Mouse (Mus musculus) erythroblast, adult 5-6 weeks (primary cell): ENCODE results near the gene Gm3411. TPM values are rescaled to one million over a fixed set of nuclear protein-coding genes. Genes with fewer than 3 reads are reported as not detected.
"Not testable (repeated sequence)": the region's sequence is repeated elsewhere in the genome, so short reads cannot be mapped to it uniquely, and the experiment has no call there.

Source experiments
- ATAC-seq: replicated peaks from 2 replicates; pipeline ENCODE4 v1.8.0; 2016; ENCODE audit warnings: moderate number of reproducible peaks, mild to moderate bottlenecking, moderate TSS enrichment, inconsistent platforms; ENCODE audit not compliant: poor library complexity, low FRiP score, severe bottlenecking
- total RNA-seq, 2 experiments: library from RNA; stranded (forward) in 1 of 2; stranded (reverse) in 1 of 2; fragments of 150-400 nt in 1 of 2; fragments of 200-764, 138-1000 nt in 1 of 2; gene quantifications; 2 replicates each; pipeline versions ENCODE4 v1.2.3 to v1.2.4; 2015 to 2017; ENCODE audit warnings: low replicate concordance in 2 of 2

Gene Gm3411
- not detected in 2 replicates for total RNA-seq (2015; ENCODE audit: low replicate concordance)
- total RNA-seq (2017; ENCODE audit: low replicate concordance) = not detected in 2 replicates

DNA sequence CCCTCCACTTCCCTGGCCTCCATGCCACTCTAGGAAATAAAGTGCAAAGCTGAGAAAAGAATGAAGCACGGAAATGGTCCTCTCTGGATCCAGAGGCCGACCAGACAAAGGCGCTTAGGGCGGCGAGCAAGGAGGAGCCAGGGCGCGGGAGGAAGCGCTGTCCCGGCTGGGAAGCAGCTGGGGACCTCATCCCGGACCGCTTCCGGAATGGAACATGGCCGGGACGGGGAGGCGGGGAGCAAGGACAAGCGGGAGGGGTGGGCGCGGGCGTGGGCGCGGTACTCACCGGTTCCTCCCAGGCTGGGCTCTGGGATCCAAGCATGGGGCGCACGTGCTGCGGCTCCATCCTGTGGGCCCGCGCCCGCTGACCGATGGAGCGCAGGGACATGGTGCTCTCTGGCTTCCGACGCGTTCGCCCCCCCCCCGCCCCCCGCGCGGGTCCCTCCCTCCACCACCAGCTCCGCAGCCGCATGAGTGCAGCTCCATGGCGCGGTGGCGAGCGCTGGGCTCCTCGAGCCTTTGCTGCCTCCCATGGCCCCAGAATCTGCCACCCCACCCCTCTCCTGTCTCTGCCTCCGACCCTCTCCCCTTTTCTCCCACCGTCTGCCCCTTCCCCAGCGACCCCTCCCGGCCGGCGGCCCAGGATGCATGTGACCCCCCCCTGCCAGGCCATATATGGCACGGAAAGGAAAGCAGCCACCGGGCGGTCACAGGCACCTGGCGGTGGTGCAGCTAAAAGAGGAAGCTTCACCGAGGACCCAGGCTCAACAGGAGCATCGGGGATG lies at the start of gene Gm3411:
Gene Gm3411 (minus strand): TSS at position 320 of the 785 bp plus-strand sequence.
- ATAC-seq = not testable (repeated sequence)

DNA sequence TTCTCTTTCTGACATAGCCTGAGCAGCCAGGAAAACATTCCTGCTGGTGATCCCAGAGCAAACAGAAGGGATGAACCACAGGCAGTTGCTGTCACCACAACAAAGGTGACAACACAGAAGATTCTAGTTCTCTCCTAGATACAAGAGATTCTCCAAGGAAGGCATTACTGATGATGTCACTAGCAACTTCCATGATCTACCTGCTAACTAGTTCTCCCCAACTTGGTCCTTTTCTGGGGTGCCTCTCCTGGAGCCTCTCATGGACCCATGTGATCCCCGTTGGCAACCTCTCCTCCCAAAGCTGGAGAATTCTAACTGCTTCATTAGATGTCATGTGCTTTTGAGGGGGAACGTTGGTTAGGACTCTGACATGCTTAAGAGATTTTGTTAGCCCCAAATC lies 17.7 kb upstream of the Gm3411 start, which contains the start of gene Gm21103:
Gene Gm21103 (minus strand): TSS at position 101 of the 400 bp plus-strand sequence.
- not testable (repeated sequence) for ATAC-seq

DNA sequence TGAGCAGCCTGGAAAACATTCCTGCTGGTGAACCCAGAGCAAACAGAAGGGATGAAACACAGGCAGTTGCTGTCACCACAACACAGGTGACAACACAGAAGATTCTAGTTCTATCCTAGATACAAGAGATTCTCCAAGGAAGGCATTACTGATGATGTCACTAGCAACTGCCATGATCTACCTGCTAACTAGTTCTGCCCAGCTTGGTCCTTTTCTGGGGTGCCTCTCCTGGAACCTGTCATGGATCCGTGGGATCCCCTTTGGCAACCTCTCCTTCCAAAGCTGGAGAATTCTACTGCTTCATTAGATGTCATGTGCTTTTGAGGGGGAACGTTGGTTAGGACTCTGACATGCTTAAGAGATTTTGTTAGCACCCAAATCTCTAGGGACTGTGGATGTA lies 67.9 kb downstream of the Gm3411 start, which contains the start of gene Gm21560:
Gene Gm21560 (minus strand): TSS at position 101 of the 400 bp plus-strand sequence.
- not testable (repeated sequence) for ATAC-seq

Other genes starting within 250 kb of the Gm3411 start
- not detected in 2 replicates for gene Gm6337, start 229.0 kb downstream of the Gm3411 start, total RNA-seq (2015; ENCODE audit: low replicate concordance)
- gene Gm6337, start 229.0 kb downstream of the Gm3411 start, total RNA-seq (2017; ENCODE audit: low replicate concordance) = not detected in 2 replicates
- gene Gm8206, start 193.3 kb downstream of the Gm3411 start, total RNA-seq (2015; ENCODE audit: low replicate concordance) = not detected in 2 replicates
- gene Gm8206, start 193.3 kb downstream of the Gm3411 start, total RNA-seq (2017; ENCODE audit: low replicate concordance) = not detected in 2 replicates
- gene Gm3468, start 178.6 kb downstream of the Gm3411 start, total RNA-seq (2015; ENCODE audit: low replicate concordance) = not detected in 2 replicates
- not detected in 2 replicates for gene Gm3468, start 178.6 kb downstream of the Gm3411 start, total RNA-seq (2017; ENCODE audit: low replicate concordance)
- gene Gm3476, start 161.4 kb downstream of the Gm3411 start, total RNA-seq (2015; ENCODE audit: low replicate concordance) = not detected in 2 replicates
- gene Gm3476, start 161.4 kb downstream of the Gm3411 start, total RNA-seq (2017; ENCODE audit: low replicate concordance) = 0.60 TPM in 1 of 2 replicates, not detected in the other
- not detected in 2 replicates for gene Gm21560, start 68.0 kb downstream of the Gm3411 start, total RNA-seq (2015; ENCODE audit: low replicate concordance)
- gene Gm21560, start 68.0 kb downstream of the Gm3411 start, total RNA-seq (2017; ENCODE audit: low replicate concordance) = not detected in 2 replicates
- gene Gm21103, start 17.6 kb upstream of the Gm3411 start, total RNA-seq (2015; ENCODE audit: low replicate concordance) = not detected in 2 replicates
- not detected in 2 replicates for gene Gm21103, start 17.6 kb upstream of the Gm3411 start, total RNA-seq (2017; ENCODE audit: low replicate concordance)
- gene Gm3618, start 56.4 kb upstream of the Gm3411 start, total RNA-seq (2015; ENCODE audit: low replicate concordance) = not detected in 2 replicates
- not detected in 2 replicates for gene Gm3618, start 56.4 kb upstream of the Gm3411 start, total RNA-seq (2017; ENCODE audit: low replicate concordance)
- not detected in 2 replicates for gene Gm16440, start 103.1 kb upstream of the Gm3411 start, total RNA-seq (2015; ENCODE audit: low replicate concordance)
- gene Gm16440, start 103.1 kb upstream of the Gm3411 start, total RNA-seq (2017; ENCODE audit: low replicate concordance) = not detected in 2 replicates
- gene Gm3591, start 125.2 kb upstream of the Gm3411 start, total RNA-seq (2015; ENCODE audit: low replicate concordance) = not detected in 2 replicates
- gene Gm3591, start 125.2 kb upstream of the Gm3411 start, total RNA-seq (2017; ENCODE audit: low replicate concordance) = not detected in 2 replicates
- not detected in 2 replicates for gene Gm3594, start 157.4 kb upstream of the Gm3411 start, total RNA-seq (2015; ENCODE audit: low replicate concordance)
- not detected in 2 replicates for gene Gm3594, start 157.4 kb upstream of the Gm3411 start, total RNA-seq (2017; ENCODE audit: low replicate concordance)